ENCODE assay signal across 8 mouse cellular contexts in genomic region chr6:29170063-29170921, GRCm38 (mm10). TPM values are rescaled to one million over a fixed set of nuclear protein-coding genes. Genes with fewer than 3 reads are reported as not detected.
DNase-seq lines count a peak whose midpoint lies in the region; ATAC-seq lines count a peak whose summit lies in the region.

No protein-coding gene starts in this region.

- H3K4me1 ChIP-seq in heart, embryonic 12.5 days (replicated peaks), result peaks cover 25% of the 10 kb centered on the region
- peaks cover 12% of the 10 kb centered on the region for H3K4me1 ChIP-seq in stomach, embryonic 14.5 days (ENCODE audit: control insufficient read depth, insufficient read depth, low read length)

- no peaks in the 10 kb centered on the region for H3K36me3 ChIP-seq in heart, embryonic 12.5 days
- no peaks in the 10 kb centered on the region for H3K36me3 ChIP-seq in stomach, embryonic 14.5 days (ENCODE audit: control insufficient read depth, insufficient read depth, low read length)

- peak overlapping the region; percentile 70 for H3K9ac ChIP-seq in heart, embryonic 12.5 days
- peak overlapping the region; percentile 37 for H3K9ac ChIP-seq in stomach, embryonic 14.5 days (replicated peaks; ENCODE audit: low read depth, low read length)

- H3K27ac ChIP-seq in heart, embryonic 12.5 days (ENCODE audit: poor library complexity, severe bottlenecking), result no peak overlapping the region
- H3K27ac ChIP-seq in stomach, embryonic 14.5 days (ENCODE audit: low read length), result no peak overlapping the region

- H3K27me3 ChIP-seq in heart, embryonic 12.5 days (replicated peaks), result peaks cover 71% of the 10 kb centered on the region
- peaks cover 20% of the 10 kb centered on the region for H3K27me3 ChIP-seq in stomach, embryonic 14.5 days (ENCODE audit: control insufficient read depth, insufficient read depth, low read length)

- peak overlapping the region; percentile 89 for H3K4me2 ChIP-seq in heart, embryonic 12.5 days
- peak overlapping the region; percentile 99 for H3K4me2 ChIP-seq in stomach, embryonic 14.5 days (replicated peaks; ENCODE audit: low read depth, low read length)

- no peaks in the 10 kb centered on the region for H3K9me3 ChIP-seq in heart, embryonic 12.5 days (replicated peaks)
- no peaks in the 10 kb centered on the region for H3K9me3 ChIP-seq in stomach, embryonic 14.5 days (ENCODE audit: control insufficient read depth, low read depth, low read length)

- DNase-seq in spleen, adult 18-20 months, result peak; percentile 32 to 55
- DNase-seq in spleen, adult 12 weeks (ENCODE audit: low spot score), result no peak
- peak; percentile 61 for DNase-seq in cerebellum, adult 9-11 months
- peak; percentile 31 for DNase-seq in kidney, postnatal 10 days
- DNase-seq in c-Kit-positive CD71-positive TER-119-positive erythroid progenitor cells, embryonic 14.5 days (ENCODE audit: low spot score), result no peak

- peak overlapping the region; percentile 50 for H3K4me3 ChIP-seq in heart, embryonic 12.5 days
- H3K4me3 ChIP-seq in stomach, embryonic 14.5 days (ENCODE audit: low read depth, low read length), result peak overlapping the region; percentile 47

- peak; percentile 27; the same call in 1 of the 2 replicates for ATAC-seq in heart, embryonic 12.5 days (ENCODE audit: insufficient number of reproducible peaks, low FRiP score)
- ATAC-seq in megakaryocyte-erythroid progenitor cell, adult 5-6 weeks (replicated peaks; ENCODE audit: low FRiP score, low TSS enrichment, poor library complexity, severe bottlenecking), result 0 out of 2 replicates have a peak, but pooled peaks have one; percentile 20
- peak; percentile 23; the same call in 1 of the 2 replicates for ATAC-seq in stomach, embryonic 14.5 days (ENCODE audit: insufficient number of reproducible peaks, insufficient read depth, low FRiP score, low read depth)

- WGBS in heart, embryonic 12.5 days, result 1% methylated on average over 63 of the region's 63 CpGs
- WGBS in stomach, embryonic 14.5 days, result under 1% methylated on average over 63 of the region's 63 CpGs

RNA-seq across cellular contexts. Expression of gene Rbm28, which starts 5.5 kb away (rescaled TPM):
- 32.4 and 35.6 TPM in 2 replicates for polyA plus RNA-seq in heart, embryonic 12.5 days (2016; fragmentation: Nextera tagmentation; extraction: Ambion mirVana)
- total RNA-seq in megakaryocyte-erythroid progenitor cell, adult 5-6 weeks (2014; fragmentation: Nextera tagmentation), result 70.5 and 81.2 TPM in 2 replicates
- total RNA-seq in megakaryocyte-erythroid progenitor cell, adult 5-6 weeks (2017), result 63.8 and 71.0 TPM in 2 replicates
- polyA plus RNA-seq in stomach, embryonic 14.5 days (2014; fragmentation: Nextera tagmentation; extraction: Ambion mirVana), result 44.1 and 48.5 TPM in 2 replicates

RNA-seq across cellular contexts. Expression of gene Prrt4, which starts 9.1 kb away (rescaled TPM):
- polyA plus RNA-seq in heart, embryonic 12.5 days (2016; fragmentation: Nextera tagmentation; extraction: Ambion mirVana), result 3.0 and 3.1 TPM in 2 replicates
- not detected in 2 replicates for total RNA-seq in megakaryocyte-erythroid progenitor cell, adult 5-6 weeks (2014; fragmentation: Nextera tagmentation)
- not detected in 2 replicates for total RNA-seq in megakaryocyte-erythroid progenitor cell, adult 5-6 weeks (2017)
- 0.38 and 0.48 TPM in 2 replicates for polyA plus RNA-seq in stomach, embryonic 14.5 days (2014; fragmentation: Nextera tagmentation; extraction: Ambion mirVana)

RNA-seq across cellular contexts. Expression of gene Impdh1, which starts 45.9 kb away (rescaled TPM):
- 39.5 and 40.8 TPM in 2 replicates for polyA plus RNA-seq in heart, embryonic 12.5 days (2016; fragmentation: Nextera tagmentation; extraction: Ambion mirVana)
- 35.5 and 56.9 TPM in 2 replicates for total RNA-seq in megakaryocyte-erythroid progenitor cell, adult 5-6 weeks (2014; fragmentation: Nextera tagmentation)
- 16.8 and 19.5 TPM in 2 replicates for total RNA-seq in megakaryocyte-erythroid progenitor cell, adult 5-6 weeks (2017)
- 36.1 and 41.7 TPM in 2 replicates for polyA plus RNA-seq in stomach, embryonic 14.5 days (2014; fragmentation: Nextera tagmentation; extraction: Ambion mirVana)

Comparison
In these comparisons a context has a peak if more than half of its experiments do, and no peak if none do; other contexts are left out.
1. DNase-seq: peak in spleen, adult 18-20 months (2 of 2), cerebellum, adult 9-11 months (single experiment) and kidney, postnatal 10 days (single experiment); none in spleen, adult 12 weeks (single experiment) and c-Kit-positive CD71-positive TER-119-positive erythroid progenitor cells, embryonic 14.5 days (single experiment).
2. Peak in every context shown above with its lines, with median percentiles within 50 percentile points of each other: ATAC-seq.